ENCODE assay signal across 28 mouse cellular contexts in the genomic region with DNA sequence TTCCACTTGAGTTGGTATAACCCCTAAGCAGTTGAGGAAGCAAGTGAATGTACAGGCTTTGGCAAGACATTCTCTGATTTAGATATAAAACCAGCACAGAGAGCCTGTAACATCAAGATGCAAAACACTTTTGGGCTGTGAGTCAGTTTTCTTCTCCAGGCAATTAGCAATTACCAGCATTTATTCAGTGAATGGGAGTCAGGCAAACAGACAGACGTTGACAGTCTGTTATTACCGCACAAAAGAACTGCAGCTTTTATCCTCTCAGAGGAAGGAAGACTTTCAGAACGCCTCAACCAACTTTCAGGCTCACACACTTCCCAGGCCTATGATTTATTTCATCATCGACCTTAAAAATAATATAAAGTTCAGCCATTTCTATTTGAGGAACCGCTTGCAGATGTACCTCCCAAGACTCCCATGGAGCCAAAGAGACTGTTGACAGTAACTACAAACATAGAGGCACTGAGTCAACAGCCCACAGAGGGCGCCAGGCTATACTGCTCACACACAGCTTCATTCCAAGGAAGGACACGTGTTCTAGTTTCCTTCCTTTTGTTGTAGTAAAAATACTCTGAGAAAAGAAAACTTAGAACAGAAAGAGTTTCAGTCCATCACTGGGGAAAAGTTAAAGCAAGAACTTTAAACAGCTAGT.
A peak's percentile ranks its signal among the peaks of the same experiment; 100 is the strongest.
DNase-seq lines count a peak whose midpoint lies in the region; ATAC-seq lines count a peak whose summit lies in the region.
"Had no signal": no experiment of that assay in that cellular context is flagged by ENCODE, and none has a peak within 500 bp of the region (broad histone marks: within the 10 kb centered on the region; RNA-seq: fewer than 3 reads in every experiment).

No protein-coding gene starts in this region.

- WGBS in forebrain, embryonic 16.5 days = 63% methylated on average over 7 of the region's 7 CpGs

- H3K36me3 ChIP-seq in forebrain, embryonic 16.5 days (ENCODE audit: control insufficient read depth, insufficient read depth) = no peaks in the 10 kb centered on the region
- H3K36me3 ChIP-seq: embryonic facial prominence, embryonic 13.5 days; hindbrain, embryonic 10.5 days; hindbrain, embryonic 15.5 days; liver, embryonic 12.5 days; midbrain, embryonic 12.5 days; neural tube, embryonic 13.5 days had no signal

- ATAC-seq in forebrain, embryonic 16.5 days = peak; percentile 92
- ATAC-seq: inflammation-experienced regulatory T-cells, adult 6 months; liver, embryonic 12.5 days; liver, postnatal 0 days had no signal

- no peak overlapping the region for H3K4me2 ChIP-seq in forebrain, embryonic 16.5 days (ENCODE audit: low read length)
- H3K4me2 ChIP-seq: embryonic facial prominence, embryonic 13.5 days; hindbrain, embryonic 15.5 days; liver, embryonic 12.5 days; midbrain, embryonic 12.5 days; neural tube, embryonic 13.5 days had no signal

- peak; percentile 25 for DNase-seq in heart, adult 11 months
- no peak for DNase-seq in heart, adult 9 months (ENCODE audit: low spot score in 2 of 2)
- DNase-seq in right cerebral cortex, adult 18-20 months = peak; percentile 19
- no peak for DNase-seq in right cerebral cortex, postnatal 10 days (ENCODE audit: low spot score in 2 of 2)
- DNase-seq in kidney, postnatal 10 days = no peak
- DNase-seq in natural killer cell, adult 2 months (ENCODE audit: low spot score in 2 of 2) = no peak
- DNase-seq: adrenal gland, adult 8-10 months; B cell, adult 2 months; cerebellum, adult 18-20 months; cerebellum, postnatal 10 days; heart, postnatal 14 days; kidney, adult 11 months; kidney, postnatal 25 days; liver, postnatal 0 days; lung, postnatal 36 days; right cerebral cortex, postnatal 25 days; thymus, adult 18-20 months; thymus, postnatal 25 days had no signal

- no peaks in the 10 kb centered on the region for H3K27me3 ChIP-seq in forebrain, embryonic 16.5 days (replicated peaks; ENCODE audit: control insufficient read depth, insufficient read depth, low read length)
- H3K27me3 ChIP-seq: embryonic facial prominence, embryonic 13.5 days; hindbrain, embryonic 15.5 days; liver, embryonic 12.5 days; megakaryocyte, embryonic 14.5 days; midbrain, embryonic 12.5 days; neural tube, embryonic 13.5 days had no signal

- H3K9ac ChIP-seq in forebrain, embryonic 16.5 days (replicated peaks; ENCODE audit: low read depth, low read length) = no peak overlapping the region
- H3K9ac ChIP-seq: embryonic facial prominence, embryonic 13.5 days; hindbrain, embryonic 15.5 days; liver, embryonic 12.5 days; liver, postnatal 0 days; midbrain, embryonic 12.5 days; neural tube, embryonic 13.5 days had no signal

- H3K4me1 ChIP-seq in forebrain, embryonic 16.5 days (replicated peaks; ENCODE audit: control insufficient read depth, insufficient read depth, low read length) = 0 out of 2 replicates have a peak, but pooled peaks cover 2% of the 10 kb centered on the region
- H3K4me1 ChIP-seq: embryonic facial prominence, embryonic 13.5 days; hindbrain, embryonic 10.5 days; hindbrain, embryonic 15.5 days; liver, embryonic 12.5 days; megakaryocyte, embryonic 14.5 days; midbrain, embryonic 12.5 days; neural tube, embryonic 13.5 days had no signal

- H3K9me3 ChIP-seq in forebrain, embryonic 16.5 days (ENCODE audit: control insufficient read depth, low read length) = peaks cover 8% of the 10 kb centered on the region; the same call in 1 of the 2 replicates
- H3K9me3 ChIP-seq: hindbrain, embryonic 15.5 days; liver, embryonic 12.5 days had no signal

- H3K4me3 ChIP-seq in forebrain, embryonic 16.5 days (replicated peaks; ENCODE audit: low read length) = no peak overlapping the region
- H3K4me3 ChIP-seq: embryonic facial prominence, embryonic 13.5 days; hindbrain, embryonic 10.5 days; hindbrain, embryonic 15.5 days; liver, embryonic 12.5 days; megakaryocyte, embryonic 14.5 days; midbrain, embryonic 12.5 days; myocyte; neural tube, embryonic 13.5 days had no signal

- peak overlapping the region; percentile 41 for H3K27ac ChIP-seq in forebrain, embryonic 16.5 days (ENCODE audit: low read length)
- H3K27ac ChIP-seq: embryonic facial prominence, embryonic 13.5 days; hindbrain, embryonic 10.5 days; hindbrain, embryonic 15.5 days; liver, embryonic 12.5 days; midbrain, embryonic 12.5 days; neural tube, embryonic 13.5 days had no signal

Comparison
In these comparisons a context has a peak if more than half of its experiments do, and no peak if none do; other contexts are left out.
1. DNase-seq: peak in heart, adult 11 months (single experiment) and right cerebral cortex, adult 18-20 months (single experiment); none in heart, adult 9 months (0 of 2), right cerebral cortex, postnatal 10 days (0 of 2), kidney, postnatal 10 days (single experiment) and natural killer cell, adult 2 months (0 of 2).